Mouse (Mus musculus): ENCODE measurements around the gene Wnt5a. TPM values are rescaled to one million over a fixed set of nuclear protein-coding genes. Genes with fewer than 3 reads are reported as not detected.

The Wnt5a gene
- polyA plus RNA-seq (2015; fragmentation: Nextera tagmentation; extraction: Ambion mirVana) = 7.2 and 9.1 TPM in 2 replicates

DNA sequence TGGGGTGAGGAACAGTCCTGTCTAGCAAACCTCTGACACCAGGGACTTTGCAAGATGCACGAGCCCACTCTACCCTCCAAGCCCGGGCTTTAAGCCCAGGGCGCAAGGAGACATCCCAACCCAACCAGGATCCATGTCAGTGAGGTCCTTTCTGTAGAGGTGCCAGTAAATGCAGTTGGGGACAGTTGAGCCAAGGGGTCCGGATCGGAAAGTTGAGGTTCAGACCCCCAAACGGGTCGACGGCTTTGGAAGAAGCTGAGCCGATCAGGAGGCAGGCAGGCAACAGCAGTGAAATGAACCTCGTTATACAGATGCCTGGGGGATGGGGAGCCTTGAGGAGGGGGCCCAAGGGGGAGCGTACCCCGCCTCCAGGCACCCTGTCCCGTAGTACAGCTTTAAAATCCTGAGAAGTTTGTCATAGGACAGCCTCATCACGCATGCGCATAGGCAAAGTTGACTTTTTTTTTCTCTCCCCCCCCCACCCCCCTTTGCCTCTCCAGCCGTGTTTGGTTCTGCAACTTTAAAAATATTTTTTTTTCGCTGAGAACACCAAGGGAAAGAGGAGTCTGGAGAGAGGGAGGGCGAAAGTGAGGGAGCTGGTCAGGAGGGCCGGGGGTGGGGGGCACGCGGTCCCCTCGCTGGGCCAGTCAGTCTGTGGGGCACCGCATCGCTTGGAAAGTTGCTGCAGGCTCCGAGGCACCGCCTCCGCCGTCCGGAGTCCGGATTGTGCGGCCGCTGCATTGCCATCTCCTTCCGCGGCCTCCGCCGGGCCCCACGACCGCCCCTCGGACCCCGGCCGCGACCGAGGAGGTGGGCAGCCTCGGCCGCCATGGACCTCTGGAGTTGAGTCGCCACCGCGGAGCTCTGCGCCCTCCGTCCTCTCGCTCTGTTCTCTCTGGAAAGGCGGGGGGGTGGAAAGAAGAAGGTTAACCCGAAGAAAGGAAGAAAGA is at the start of gene Wnt5a:
Gene Wnt5a (plus strand): TSS at position 650 of the 950 bp plus-strand sequence.

Measured in spleen, postnatal 0 days (tissue).